Mouse (Mus musculus): ENCODE results near the gene Tulp3. TPM values are rescaled to one million over a fixed set of nuclear protein-coding genes. Genes with fewer than 3 reads are reported as not detected.

Tulp3 gene
- total and polyA plus RNA-seq, 3 experiments = 3.7 to 13.1 (median 5.5) TPM

GRCm38 (mm10) chr6:128276349-128276748 is 79.3 kb downstream of the Tulp3 start:
- H3K4me2 ChIP-seq (ENCODE audit: insufficient read depth, low read depth, poor library complexity, severe bottlenecking) = no peak overlapping the region
- DNase-seq (ENCODE audit: extremely low read depth) = no peak
- H3K9ac ChIP-seq (ENCODE audit: insufficient read depth, low read depth) = no peak overlapping the region
- no peaks in the 10 kb centered on the region for H3K36me3 ChIP-seq (replicated peaks in 1 of 2; ENCODE audit: control insufficient read depth in 1 of 2, insufficient read depth in 1 of 2, low read length in 1 of 2)
- no peak for TF ChIP-seq MYC (IDR thresholded peaks at IDR 0.05; ENCODE audit: low read depth, low read length)
- TF ChIP-seq UBTF (IDR thresholded peaks at IDR 0.05; ENCODE audit: low read depth, low read length) = no peak
- no peak for TF ChIP-seq CHD1 (IDR thresholded peaks at IDR 0.05; ENCODE audit: low read depth, low read length)
- TF ChIP-seq USF2 (conservative IDR thresholded peaks at IDR 0.05; ENCODE audit: low read depth, low read length) = no peak
- no peak for TF ChIP-seq ZNF384 (IDR thresholded peaks at IDR 0.05; ENCODE audit: low read depth, low read length)
- no peak for TF ChIP-seq MAZ (IDR thresholded peaks at IDR 0.05; ENCODE audit: low read depth, low read length)
- TF ChIP-seq MEF2A (IDR thresholded peaks at IDR 0.05; ENCODE audit: borderline replicate concordance, low read depth, low read length) = no peak
- TF ChIP-seq POLR2AphosphoS2 (IDR thresholded peaks at IDR 0.05; ENCODE audit: low read depth, low read length) = no peak
- TF ChIP-seq ETS1 (conservative IDR thresholded peaks at IDR 0.05; ENCODE audit: low read depth, low read length) = no peak
- TF ChIP-seq MXI1 (IDR thresholded peaks at IDR 0.05; ENCODE audit: low read depth, low read length) = no peak
- no peak for TF ChIP-seq ZC3H11A (IDR thresholded peaks at IDR 0.05; ENCODE audit: low read depth, low read length)
- TF ChIP-seq CTCF (conservative IDR thresholded peaks at IDR 0.05 in 1 of 2, IDR thresholded peaks at IDR 0.05 in 1 of 2; ENCODE audit: low read depth in 2 of 2, low read length in 2 of 2) = no peak
- no peak for TF ChIP-seq MAFK (IDR thresholded peaks at IDR 0.05; ENCODE audit: insufficient replicate concordance, low read length)
- dilution Hi-C loops (cut with MboI; ENCODE audit: extremely low pct_ligation_motif_present, extremely low pct_unique_long_range_greater_than_20kb, low sequenced_read_pairs) = no loop called here
- in situ Hi-C loops (cut with MboI; ENCODE audit: low pct_ligation_motif_present, low pct_unique_long_range_greater_than_20kb, low sequenced_read_pairs) = no loop called here
- no peaks in the 10 kb centered on the region for H3K79me2 ChIP-seq (replicated peaks; ENCODE audit: control insufficient read depth, extremely low read depth, insufficient read depth, poor library complexity, severe bottlenecking)
- H3K27ac ChIP-seq (ENCODE audit: insufficient read depth, low read depth) = no peak overlapping the region
- 0 out of 4 replicates have a peak, but pooled peaks cover 0 to 3% of the 10 kb centered on the region in 2 experiments for H3K4me1 ChIP-seq (ENCODE audit: control insufficient read depth in 1 of 2, insufficient read depth in 2 of 2)
- no peaks in the 10 kb centered on the region for H3K9me3 ChIP-seq (replicated peaks; ENCODE audit: low read length)
- H3K4me3 ChIP-seq (replicated peaks in 1 of 3; ENCODE audit: low read depth in 2 of 3, low read length in 2 of 3, poor library complexity in 1 of 3) = no peak overlapping the region
- H3K27me3 ChIP-seq (replicated peaks) = no peaks in the 10 kb centered on the region

- H3K4me2 ChIP-seq (ENCODE audit: insufficient read depth, low read depth, poor library complexity, severe bottlenecking) = no peak overlapping the region
- H3K27ac ChIP-seq (ENCODE audit: insufficient read depth, low read depth) = no peak overlapping the region
- H3K36me3 ChIP-seq (replicated peaks in 1 of 2; ENCODE audit: control insufficient read depth in 1 of 2, insufficient read depth in 1 of 2, low read length in 1 of 2) = no peaks in the 10 kb centered on the region
- TF ChIP-seq MYC (IDR thresholded peaks at IDR 0.05; ENCODE audit: low read depth, low read length) (no peak), CHD2 (IDR thresholded peaks at IDR 0.05; ENCODE audit: low read length) (no peak), POLR2AphosphoS2 (IDR thresholded peaks at IDR 0.05; ENCODE audit: low read depth, low read length) (no peak), ZC3H11A (IDR thresholded peaks at IDR 0.05; ENCODE audit: low read depth, low read length) (no peak), RAD21 (IDR thresholded peaks at IDR 0.05; ENCODE audit: low read depth, low read length) (no peak), MAX (IDR thresholded peaks at IDR 0.05; ENCODE audit: low read length) (no peak), MAFK (IDR thresholded peaks at IDR 0.05; ENCODE audit: insufficient replicate concordance, low read length) (no peak), NRF1 (IDR thresholded peaks at IDR 0.05; ENCODE audit: low read depth, low read length) (no peak), BHLHE40 (IDR thresholded peaks at IDR 0.05; ENCODE audit: low read depth, low read length) (no peak), E2F4 (IDR thresholded peaks at IDR 0.05; ENCODE audit: insufficient replicate concordance, low read depth, low read length) (no peak), PAX5 (IDR thresholded peaks at IDR 0.05; ENCODE audit: low read length) (no peak)
- no peaks in the 10 kb centered on the region for H3K9me3 ChIP-seq (replicated peaks; ENCODE audit: low read length)
- H3K4me1 ChIP-seq (ENCODE audit: control insufficient read depth in 1 of 2, insufficient read depth in 2 of 2) = 0 out of 4 replicates have a peak, but pooled peaks cover 0 to 3% of the 10 kb centered on the region in 2 experiments
- H3K4me3 ChIP-seq (replicated peaks in 1 of 3; ENCODE audit: low read depth in 2 of 3, low read length in 2 of 3, poor library complexity in 1 of 3) = no peak overlapping the region
- DNase-seq (ENCODE audit: extremely low read depth) = no peak
- no peaks in the 10 kb centered on the region for H3K79me2 ChIP-seq (replicated peaks; ENCODE audit: control insufficient read depth, extremely low read depth, insufficient read depth, poor library complexity, severe bottlenecking)
- no peak overlapping the region for H3K9ac ChIP-seq (ENCODE audit: insufficient read depth, low read depth)
- H3K27me3 ChIP-seq (replicated peaks) = no peaks in the 10 kb centered on the region
- in situ Hi-C loops (cut with MboI; ENCODE audit: low pct_ligation_motif_present, low pct_unique_long_range_greater_than_20kb, low sequenced_read_pairs) = no loop called here
- dilution Hi-C loops (cut with MboI; ENCODE audit: extremely low pct_ligation_motif_present, extremely low pct_unique_long_range_greater_than_20kb, low sequenced_read_pairs) = no loop called here
Observed at GRCm38 (mm10) chr6:128275506-128276064, 80.1 kb downstream of the Tulp3 start.
